Mouse (Mus musculus): ENCODE data around the gene Stk11. TPM values are rescaled to one million over a fixed set of nuclear protein-coding genes. Genes with fewer than 3 reads are reported as not detected.
"Not testable (repeated sequence)": the region's sequence is repeated elsewhere in the genome, so short reads cannot be mapped to it uniquely, and the experiment has no call there.

The Stk11 gene
- total and polyA plus RNA-seq, 2 experiments from 2014 or later: 12.3 to 97.3 TPM

GRCm38 (mm10) chr10:80163721-80164120 lies 48.1 kb downstream of the Stk11 start:
- no peaks in the 10 kb centered on the region for H3K27me3 ChIP-seq (ENCODE audit: insufficient read depth, low read length)
- H3K36me3 ChIP-seq (ENCODE audit: insufficient read depth, low read length): no peaks in the 10 kb centered on the region
- no peak for ATAC-seq (ENCODE audit: low FRiP score)
- peak overlapping the region; percentile 50; the same call in 1 of the 2 replicates for H3K4me3 ChIP-seq (ENCODE audit: low read depth, low read length)
- H3K9me3 ChIP-seq (ENCODE audit: low read length): no peaks in the 10 kb centered on the region
- DNase-seq (ENCODE audit: low spot score): no peak
- 81% methylated on average over 8 of the region's 8 CpGs for WGBS
- peak overlapping the region; percentile 96 for H3K4me2 ChIP-seq (ENCODE audit: low read depth, low read length, poor library complexity, severe bottlenecking)
- TF ChIP-seq CTCF (IDR thresholded peaks at IDR 0.05): no peak
- peaks cover 18% of the 10 kb centered on the region for H3K4me1 ChIP-seq (ENCODE audit: insufficient read depth, low read length)
- H3K27ac ChIP-seq (ENCODE audit: low read depth, low read length): no peak overlapping the region
- H3K9ac ChIP-seq (replicated peaks; ENCODE audit: low read length, poor library complexity, severe bottlenecking): no peak overlapping the region

DNA sequence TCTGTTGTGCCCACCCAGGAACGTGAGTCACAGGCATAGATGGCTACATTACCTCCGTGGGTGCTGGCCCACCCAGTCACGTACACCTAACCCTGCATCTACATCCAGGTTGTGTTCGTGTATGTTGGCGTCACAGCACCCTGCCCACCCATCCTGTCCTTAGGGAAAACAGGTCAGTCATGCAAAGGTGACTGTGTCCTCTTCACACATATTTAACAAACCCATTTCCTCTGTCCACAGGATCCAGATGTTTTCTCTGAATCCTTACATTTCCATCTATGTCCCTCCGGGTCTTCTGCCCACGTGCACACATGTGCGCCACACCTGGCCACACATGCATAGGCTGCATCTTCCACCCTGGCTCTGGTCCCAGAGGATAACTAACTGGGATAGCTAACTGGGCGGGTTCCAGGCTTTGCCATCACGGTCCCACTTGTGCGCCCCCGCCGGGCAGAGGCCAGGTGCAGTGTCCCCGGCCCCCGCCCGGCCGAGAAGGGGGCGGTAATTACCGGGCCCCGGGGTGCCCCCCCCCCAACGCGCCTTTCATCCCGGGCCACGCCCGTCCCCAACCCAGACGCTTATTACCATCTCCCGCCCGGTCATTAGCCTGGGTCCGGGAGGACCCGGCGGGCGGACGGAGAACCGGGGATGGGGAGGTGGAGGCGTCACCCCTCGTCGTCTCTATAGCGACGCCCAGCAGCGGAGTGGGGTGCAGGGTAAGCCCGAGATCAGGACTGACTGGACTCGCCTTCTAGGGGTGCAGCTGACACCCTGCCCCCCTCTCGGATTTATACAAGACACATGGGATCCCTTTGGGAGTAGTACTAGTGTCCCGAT lies 48.8 kb downstream of the Stk11 start:
- peaks cover 15% of the 10 kb centered on the region; the same call in 1 of the 2 replicates for H3K4me1 ChIP-seq (ENCODE audit: insufficient read depth, low read length)
- peak overlapping the region; percentile 50 for H3K4me3 ChIP-seq (ENCODE audit: low read depth, low read length)
- H3K27ac ChIP-seq (ENCODE audit: low read depth, low read length): peak overlapping the region; percentile 82
- ATAC-seq (ENCODE audit: low FRiP score) (no peak), DNase-seq (ENCODE audit: low spot score) (peak; percentile 50)
- H3K36me3 ChIP-seq (ENCODE audit: insufficient read depth, low read length): no peaks in the 10 kb centered on the region
- 7% methylated on average over 43 of the region's 44 CpGs for WGBS
- TF ChIP-seq CTCF (IDR thresholded peaks at IDR 0.05): peak; percentile 36
- no peaks in the 10 kb centered on the region for H3K27me3 ChIP-seq (ENCODE audit: insufficient read depth, low read length)
- H3K9ac ChIP-seq (replicated peaks; ENCODE audit: low read length, poor library complexity, severe bottlenecking): peak overlapping the region; percentile 77
- H3K9me3 ChIP-seq (ENCODE audit: low read length): no peaks in the 10 kb centered on the region
- peak overlapping the region; percentile 96 for H3K4me2 ChIP-seq (ENCODE audit: low read depth, low read length, poor library complexity, severe bottlenecking)

- no peaks in the 10 kb centered on the region for H3K9me3 ChIP-seq (ENCODE audit: low read length)
- peak overlapping the region; percentile 77 for H3K9ac ChIP-seq (replicated peaks; ENCODE audit: low read length, poor library complexity, severe bottlenecking)
- H3K27ac ChIP-seq (ENCODE audit: low read depth, low read length): peak overlapping the region; percentile 82
- DNase-seq (ENCODE audit: low spot score) (peak; percentile 98), ATAC-seq (ENCODE audit: low FRiP score) (peak; percentile 64)
- peak overlapping the region; percentile 96 for H3K4me2 ChIP-seq (ENCODE audit: low read depth, low read length, poor library complexity, severe bottlenecking)
- no peaks in the 10 kb centered on the region for H3K36me3 ChIP-seq (ENCODE audit: insufficient read depth, low read length)
- H3K27me3 ChIP-seq (ENCODE audit: insufficient read depth, low read length): no peaks in the 10 kb centered on the region
- under 1% methylated on average over 17 of the region's 17 CpGs for WGBS
- H3K4me1 ChIP-seq (ENCODE audit: insufficient read depth, low read length): peaks cover 15% of the 10 kb centered on the region; the same call in 1 of the 2 replicates
- peak overlapping the region; percentile 50 for H3K4me3 ChIP-seq (ENCODE audit: low read depth, low read length)
- peak; percentile 100 for TF ChIP-seq CTCF (IDR thresholded peaks at IDR 0.05)
Measured at GRCm38 (mm10) chr10:80164998-80165344, 49.4 kb downstream of the Stk11 start.

- Histone ChIP-seq H3K4me3 (ENCODE audit: low read depth, low read length) (peak within 1 kb of the TSS; percentile 91), H3K4me1 (ENCODE audit: insufficient read depth, low read length) (peaks cover 9% of the 10 kb centered on the region; the same call in 1 of the 2 replicates), H3K27ac (ENCODE audit: low read depth, low read length) (peak within 1 kb of the TSS; percentile 82), H3K9me3 (ENCODE audit: low read length) (no peaks in the 10 kb centered on the region), H3K9ac (replicated peaks; ENCODE audit: low read length, poor library complexity, severe bottlenecking) (peak within 1 kb of the TSS; percentile 77), H3K36me3 (ENCODE audit: insufficient read depth, low read length) (peaks cover 5% of the 10 kb centered on the region), H3K4me2 (ENCODE audit: low read depth, low read length, poor library complexity, severe bottlenecking) (peak within 1 kb of the TSS; percentile 96), H3K27me3 (ENCODE audit: insufficient read depth, low read length) (no peaks in the 10 kb centered on the region)
- ATAC-seq (ENCODE audit: low FRiP score): no peak
- WGBS: 14% methylated on average over 20 of the region's 20 CpGs
- DNase-seq (ENCODE audit: low spot score): peak; percentile 61
- no peak for TF ChIP-seq CTCF (IDR thresholded peaks at IDR 0.05)
Measured at GRCm38 (mm10) chr10:80165392-80166128, 50.0 kb downstream of the Stk11 start, which contains the start of gene Cirbp. Cirbp (plus strand) TSS chr10:80165985.

- 87% methylated on average over 4 of the region's 4 CpGs for WGBS
- H3K27ac ChIP-seq (ENCODE audit: low read depth, low read length): peak overlapping the region; percentile 82
- H3K9ac ChIP-seq (replicated peaks; ENCODE audit: low read length, poor library complexity, severe bottlenecking): peak overlapping the region; percentile 36; the same call in 1 of the 2 replicates
- peaks cover 11% of the 10 kb centered on the region for H3K36me3 ChIP-seq (ENCODE audit: insufficient read depth, low read length)
- not testable (repeated sequence) for ATAC-seq (ENCODE audit: low FRiP score); H3K27me3 ChIP-seq (ENCODE audit: insufficient read depth, low read length); H3K9me3 ChIP-seq (ENCODE audit: low read length); DNase-seq (ENCODE audit: low spot score); H3K4me1 ChIP-seq (ENCODE audit: insufficient read depth, low read length)
- H3K4me2 ChIP-seq (ENCODE audit: low read depth, low read length, poor library complexity, severe bottlenecking): peak overlapping the region; percentile 96
- H3K4me3 ChIP-seq (ENCODE audit: low read depth, low read length): peak overlapping the region; percentile 50; the same call in 1 of the 2 replicates
Measured at GRCm38 (mm10) chr10:80166136-80166535, 50.5 kb downstream of the Stk11 start.

Data from midbrain, postnatal 0 days (tissue).